Mouse (Mus musculus) ovary, postnatal 10 days (tissue): Measurements from ENCODE around the gene Gadd45g.
A peak's percentile ranks its signal among the peaks of the same experiment; 100 is the strongest.

Experiments used
- DNase-seq: peaks from one replicate; pipeline ENCODE4 v3.0.0; 2022; ENCODE audit warnings: low spot score

Gene Gadd45g

GRCm38 (mm10) chr13:51846301-51846867 lies at the start of gene Gadd45g:
Gene Gadd45g (plus strand): TSS chr13:51846678.
- DNase-seq, result peak; percentile 90

- no peak for DNase-seq
These were observed 48.4 kb upstream of the Gadd45g start for GRCm38 (mm10) chr13:51797899-51798746.

DNA sequence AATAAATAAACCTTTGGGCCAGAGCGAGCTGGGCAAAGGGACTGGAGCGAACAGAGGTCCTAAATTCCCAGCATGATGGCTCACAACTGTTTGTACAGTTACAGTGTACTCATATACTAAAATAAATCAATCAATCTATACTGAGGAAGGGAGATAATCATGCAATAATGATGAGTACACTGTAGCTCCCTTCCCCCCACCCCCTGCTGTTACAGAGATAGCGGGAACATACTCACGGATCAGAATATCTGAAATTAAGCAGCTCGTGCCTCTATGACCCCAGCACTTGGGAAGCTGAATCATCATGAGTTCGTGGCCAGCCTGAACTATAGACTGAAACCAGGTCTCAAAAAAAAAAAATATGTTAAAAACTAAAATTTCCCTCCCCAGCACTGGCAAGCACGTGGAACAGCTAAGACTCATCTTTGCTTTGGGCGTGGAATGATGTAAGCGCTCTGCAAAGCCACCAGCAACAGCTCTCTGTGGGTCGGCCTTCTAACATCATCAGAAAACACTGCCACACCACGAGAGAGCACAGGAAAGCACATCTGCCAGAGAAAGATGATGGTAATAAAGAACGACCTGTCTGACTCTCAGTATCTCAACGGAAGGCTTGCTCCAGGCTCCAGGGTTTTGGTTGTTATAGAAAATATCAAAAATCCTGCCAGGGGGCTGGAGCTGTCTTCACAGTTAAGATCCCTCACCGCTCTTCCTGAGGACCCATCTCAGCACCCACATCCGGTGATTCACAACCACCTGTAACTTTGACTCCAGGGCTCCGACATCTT lies 46.5 kb upstream of the Gadd45g start:
- DNase-seq, result no peak

DNA sequence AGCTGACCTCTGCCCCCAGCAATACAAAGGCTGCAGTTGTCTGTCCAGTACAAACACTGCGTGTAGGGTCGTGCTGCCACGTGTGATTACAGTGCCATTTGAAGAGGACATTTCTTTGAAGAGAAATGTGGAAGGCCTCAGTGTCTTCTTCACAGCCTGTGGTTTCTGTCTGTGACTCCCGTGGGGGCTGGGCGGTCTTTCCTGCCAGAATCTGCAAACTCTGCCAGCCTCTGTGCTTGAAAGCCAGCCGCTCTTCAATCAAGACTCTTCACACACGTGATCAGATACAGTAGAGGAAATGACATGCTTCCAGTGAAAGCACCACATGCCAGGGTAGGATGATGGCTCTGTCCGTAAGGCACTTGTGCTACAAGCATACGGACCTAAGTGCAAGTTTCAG lies 45.6 kb upstream of the Gadd45g start:
- no peak for DNase-seq

DNA sequence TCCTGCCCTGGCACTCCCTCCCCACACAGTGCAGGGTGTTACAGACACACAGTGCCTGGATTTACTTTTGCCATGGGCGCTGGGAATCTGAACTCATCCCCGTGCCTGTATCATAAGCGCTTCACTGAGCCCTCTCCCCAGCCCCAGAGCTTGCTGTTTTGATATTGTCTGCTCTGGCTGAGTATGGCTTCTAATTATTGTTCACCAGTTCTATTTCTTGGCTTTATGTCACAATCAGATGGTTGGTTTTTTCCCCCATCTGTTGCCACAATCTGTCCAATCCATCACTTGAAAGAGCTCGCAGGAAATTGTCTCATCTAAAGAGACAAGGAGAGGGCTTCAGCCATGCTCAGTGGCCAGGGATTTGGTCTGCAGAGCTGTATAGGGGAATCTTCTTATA lies 40.8 kb upstream of the Gadd45g start:
- DNase-seq, result no peak

DNA sequence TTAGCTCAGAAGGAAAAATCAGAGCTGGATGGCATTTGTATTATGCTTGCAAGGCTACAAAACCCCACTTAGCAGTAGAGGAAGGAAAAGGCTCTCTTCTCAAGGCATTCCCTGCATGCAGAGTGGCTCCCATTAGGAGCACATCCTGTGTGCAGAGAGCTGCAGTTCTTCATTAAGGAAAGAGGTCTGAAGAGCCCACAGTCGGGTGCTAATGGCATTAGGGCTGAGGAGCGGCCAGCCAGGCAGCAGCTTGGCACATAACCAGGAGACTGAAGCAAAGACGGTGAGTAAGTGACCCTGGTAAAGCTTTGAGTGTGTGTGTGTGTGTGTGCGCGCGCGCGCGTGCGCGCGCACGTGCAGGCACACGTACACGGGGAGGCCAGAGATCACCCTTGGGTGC lies 40.3 kb upstream of the Gadd45g start:
- DNase-seq, result no peak

GRCm38 (mm10) chr13:51808141-51808540 lies 38.3 kb upstream of the Gadd45g start:
- no peak for DNase-seq

- DNase-seq, result no peak
These were observed 32.6 kb upstream of the Gadd45g start for GRCm38 (mm10) chr13:51813621-51814615.

GRCm38 (mm10) chr13:51814646-51815045 lies 31.8 kb upstream of the Gadd45g start:
- DNase-seq, result no peak

DNA sequence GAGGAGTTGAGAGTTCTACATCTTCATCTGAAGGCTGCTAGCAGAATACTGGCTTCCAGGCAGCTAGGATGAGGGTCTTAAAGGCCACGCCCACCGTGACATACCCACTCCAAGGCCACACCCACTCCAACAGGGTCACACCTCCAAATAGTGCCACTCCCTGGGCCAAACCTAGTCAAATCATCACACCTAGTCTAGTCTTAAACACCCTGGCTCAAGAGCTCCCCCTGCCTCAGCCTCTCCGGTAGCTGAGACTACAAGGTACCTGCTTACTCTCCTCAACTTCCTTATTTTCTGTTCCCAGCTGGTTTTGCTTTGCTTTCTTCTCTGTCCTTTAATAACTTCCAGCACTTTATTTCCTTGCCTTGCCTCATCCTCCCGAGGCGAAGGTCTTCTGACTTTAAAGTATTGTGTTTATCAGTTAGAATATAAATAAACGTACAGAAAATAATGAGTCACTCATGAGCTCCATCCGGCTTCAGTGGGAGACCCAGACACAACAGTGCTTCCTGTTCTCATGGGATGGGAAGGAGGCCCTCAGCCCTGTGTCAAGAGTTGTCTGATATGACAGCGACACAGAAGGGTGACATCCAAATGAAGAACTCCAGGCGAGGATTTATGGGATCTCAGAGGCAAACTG lies 30.5 kb upstream of the Gadd45g start:
- no peak for DNase-seq

DNA sequence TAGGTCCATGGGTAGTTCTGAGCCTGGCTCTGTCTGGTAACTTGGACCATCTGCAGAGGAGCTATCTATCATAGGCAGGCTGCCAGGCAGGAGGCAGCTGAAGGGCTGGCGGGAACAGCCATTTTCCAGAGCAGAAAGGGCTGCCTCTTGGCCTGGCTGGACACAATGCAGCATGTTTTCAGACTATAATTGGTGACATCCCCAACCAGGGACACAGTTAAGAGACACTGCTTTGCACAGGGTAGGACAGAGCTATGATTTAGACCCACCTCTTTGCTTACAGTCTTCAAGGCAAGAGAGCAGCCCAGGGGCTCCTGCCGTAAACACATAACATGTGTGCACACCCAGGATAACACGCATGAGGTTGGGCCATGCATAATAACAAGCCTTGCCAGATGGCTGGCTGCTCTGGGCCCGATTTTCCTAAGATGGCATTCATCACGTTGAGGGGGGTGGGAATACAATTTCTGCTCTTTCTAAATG lies 29.9 kb upstream of the Gadd45g start:
- DNase-seq, result no peak

GRCm38 (mm10) chr13:51818170-51818943 lies 28.1 kb upstream of the Gadd45g start:
- DNase-seq, result no peak

DNA sequence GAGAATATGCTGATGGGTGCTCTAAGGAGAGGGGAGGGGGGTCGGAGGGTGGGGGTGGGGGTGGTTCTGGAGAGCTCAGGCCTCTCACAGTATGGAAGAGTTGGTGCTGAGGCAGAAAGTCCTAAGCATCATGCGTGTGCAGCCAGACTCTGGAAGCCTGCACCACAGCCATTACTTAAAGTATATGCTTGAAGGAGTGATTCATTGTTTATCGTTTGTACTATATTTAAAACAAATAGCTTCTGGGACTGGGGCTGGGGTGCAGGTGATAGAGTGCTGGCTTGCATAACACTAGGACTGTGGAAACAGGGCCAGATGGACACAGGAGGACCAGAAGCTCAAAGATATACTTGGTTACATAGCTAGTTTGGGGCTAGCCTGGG lies 27.5 kb upstream of the Gadd45g start:
- no peak for DNase-seq

DNA sequence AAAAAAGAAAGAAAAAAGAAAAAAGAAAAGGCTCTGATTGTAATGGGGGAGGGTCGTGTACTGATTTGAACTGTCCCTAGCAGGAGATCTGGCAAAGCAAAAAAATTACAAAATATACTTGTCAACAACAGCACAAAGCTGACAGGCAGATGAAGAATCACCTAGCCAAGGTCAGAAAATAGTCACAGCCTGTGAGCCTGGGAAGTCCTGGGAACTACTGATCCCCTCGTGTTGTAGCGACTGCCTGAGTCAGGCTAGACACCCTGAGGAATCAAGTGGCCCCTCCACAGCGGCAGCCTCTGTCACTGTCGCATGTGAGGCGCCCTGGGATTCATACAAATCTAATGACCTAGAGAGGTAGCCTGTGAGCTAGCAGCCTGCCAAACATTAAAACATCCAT lies 27.1 kb upstream of the Gadd45g start:
- no peak for DNase-seq

DNA sequence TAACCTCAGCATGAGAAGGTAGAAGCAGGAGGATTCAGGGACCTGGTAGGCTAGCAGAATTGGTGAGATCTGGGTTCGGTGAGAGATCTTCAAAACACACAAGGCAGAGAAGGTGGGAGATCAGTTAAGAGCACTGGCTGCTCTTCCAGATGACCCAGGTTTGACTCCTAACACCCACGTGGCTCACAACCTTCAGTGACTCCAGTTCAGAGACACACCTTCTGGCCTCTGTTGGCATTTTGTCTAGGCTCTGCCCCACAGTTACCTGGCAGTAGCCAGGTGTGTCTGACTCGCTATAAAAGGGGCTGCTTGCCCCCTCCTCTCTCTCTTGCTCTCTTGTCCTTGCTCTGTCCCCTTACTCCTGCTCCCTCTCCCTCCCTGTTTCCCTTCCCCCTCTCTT lies 24.5 kb upstream of the Gadd45g start:
- no peak for DNase-seq

DNA sequence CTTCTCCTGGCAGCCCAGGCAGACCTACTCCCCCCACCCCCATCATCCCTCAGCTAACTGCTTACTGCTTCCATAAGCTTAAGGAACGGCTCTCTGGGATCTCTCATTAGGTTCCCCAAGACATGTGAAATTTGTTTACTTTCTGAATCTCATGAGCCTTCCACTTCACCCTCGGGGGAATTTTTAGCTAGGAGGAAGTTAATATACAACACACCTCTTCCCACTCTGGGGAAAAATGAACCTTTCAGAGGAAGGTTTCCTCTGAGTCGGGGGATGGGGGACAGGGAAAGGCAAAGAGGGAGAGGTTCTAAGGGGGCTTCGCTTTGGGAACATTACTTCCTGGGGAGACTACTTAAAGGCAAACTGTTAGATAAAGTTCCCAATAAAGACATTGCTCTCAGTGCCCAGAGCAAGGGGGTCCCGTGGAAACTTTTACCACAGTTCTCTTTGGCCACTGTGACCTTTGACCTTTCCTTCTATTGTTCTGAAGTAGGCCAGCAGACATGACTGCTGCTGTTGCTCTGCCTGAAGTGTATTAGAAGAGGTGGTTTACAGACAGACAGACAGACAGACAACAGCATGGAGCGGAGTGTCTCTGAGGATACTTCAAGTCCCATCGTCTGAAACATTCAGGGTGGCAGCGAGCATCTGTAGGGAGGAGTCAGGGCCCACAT lies 22.5 kb upstream of the Gadd45g start:
- DNase-seq, result no peak

DNA sequence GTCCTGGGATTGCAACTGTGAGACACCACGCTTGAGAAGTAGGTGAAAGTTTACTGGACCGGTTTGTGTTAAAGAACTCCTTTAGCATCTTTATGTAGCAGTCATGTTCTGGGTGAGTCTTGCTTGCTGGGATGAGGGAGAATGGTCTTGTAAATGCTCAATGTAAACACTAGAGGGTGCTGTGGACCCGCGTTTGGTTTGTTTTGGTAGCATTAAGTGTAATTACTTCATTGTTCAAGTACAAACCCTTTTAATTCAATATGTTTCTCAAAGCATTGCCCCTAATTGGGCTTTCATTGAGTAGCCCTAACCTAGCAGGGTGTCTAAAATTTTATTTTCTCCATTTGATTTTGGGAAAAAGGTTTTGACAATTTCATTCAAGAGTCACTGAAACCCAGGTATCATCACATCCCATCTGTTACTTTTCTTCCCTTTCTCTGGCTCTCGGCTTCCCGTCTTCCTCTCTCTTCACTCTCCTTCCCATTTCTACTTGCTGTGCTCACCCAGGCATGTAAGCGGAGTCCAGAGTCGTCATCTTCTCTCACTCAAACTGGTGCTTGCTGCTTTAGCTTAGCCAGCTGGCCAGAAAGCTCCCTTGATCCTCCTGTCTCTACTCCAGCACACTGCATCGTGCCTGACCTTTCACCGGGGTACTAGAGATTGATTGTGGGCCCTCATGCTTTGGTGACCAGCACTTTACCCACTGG lies 15.6 kb upstream of the Gadd45g start:
- no peak for DNase-seq

GRCm38 (mm10) chr13:51832491-51832890 lies 14.0 kb upstream of the Gadd45g start:
- no peak for DNase-seq

- no peak for DNase-seq
These were observed 12.9 kb upstream of the Gadd45g start for GRCm38 (mm10) chr13:51833611-51834010.
